Mouse (Mus musculus) C2C12 (cell line): ENCODE data around the gene Krcc1. TPM values are rescaled to one million over a fixed set of nuclear protein-coding genes. Genes with fewer than 3 reads are reported as not detected.
"Not testable (repeated sequence)": the region's sequence is repeated elsewhere in the genome, so short reads cannot be mapped to it uniquely, and the experiment has no call there.

Source experiments
- H3K27me3 ChIP-seq: one replicate; pipeline ENCODE4 v1.6.1; 2011; ENCODE audit not compliant: control insufficient read depth, insufficient read depth, insufficient read length
- H3K36me3 ChIP-seq: one replicate; pipeline ENCODE4 v1.6.1; 2011; ENCODE audit not compliant: control insufficient read depth, insufficient read depth
- H3K4me3 ChIP-seq: one replicate; pipeline ENCODE4 v1.5.1; 2011; ENCODE audit warnings: mild to moderate bottlenecking, control low read depth; ENCODE audit not compliant: poor library complexity, insufficient read depth, severe bottlenecking
- H3K79me2 ChIP-seq: one replicate; pipeline ENCODE4 v1.6.1; 2011; ENCODE audit not compliant: control insufficient read depth, insufficient read depth
- H3K79me3 ChIP-seq: one replicate; pipeline ENCODE4 v1.6.1; 2011; ENCODE audit warnings: low read depth, control low read depth
- H3ac ChIP-seq: one replicate; pipeline ENCODE3; 2011; ENCODE audit warnings: low read depth; ENCODE audit not compliant: control insufficient read depth, insufficient read length
- CEBPB ChIP-seq: IDR thresholded peaks from one replicate; pipeline ENCODE4 v1.6.1; 2011; ENCODE audit warnings: low read depth, mild to moderate bottlenecking, control low read depth, moderate library complexity
- CTCF ChIP-seq: IDR thresholded peaks from one replicate; pipeline ENCODE4 v1.5.1; 2011; ENCODE audit not compliant: control insufficient read depth, insufficient read depth, insufficient read length
- FOSL1 ChIP-seq: IDR thresholded peaks from one replicate; pipeline ENCODE4 v1.8.0; 2011; ENCODE audit warnings: mild to moderate bottlenecking, low read length; ENCODE audit not compliant: poor library complexity, insufficient read depth, severe bottlenecking
- MAX ChIP-seq: IDR thresholded peaks from one replicate; pipeline ENCODE4 v1.6.1; 2011; ENCODE audit warnings: mild to moderate bottlenecking, control low read depth
- MYOD1 ChIP-seq: IDR thresholded peaks from one replicate; pipeline ENCODE4 v1.6.1; 2011; ENCODE audit warnings: low read depth; ENCODE audit not compliant: control insufficient read depth, insufficient read length
- MYOG ChIP-seq: IDR thresholded peaks from one replicate; pipeline ENCODE4 v1.6.1; 2011; ENCODE audit not compliant: control insufficient read depth, insufficient read length; ENCODE audit errors: extremely low read depth
- USF1 ChIP-seq: IDR thresholded peaks from one replicate; pipeline ENCODE4 v1.6.1; 2011; ENCODE audit warnings: low read depth, mild to moderate bottlenecking, control low read depth, moderate library complexity
- microRNA-seq: library from miRNA; unstranded; fragments of <30 nt; microRNA quantifications from one replicate; pipeline ENCODE4, GENCODE M21; 2019; ENCODE audit warnings: borderline microRNAs expressed
- polyA plus RNA-seq: library from polyadenylated mRNA; unstranded; fragments of >200 nt; fragmentation: generic; extraction: Trizol; gene quantifications from one replicate; pipeline ENCODE4 v1.2.1, GENCODE M21; 2012; ENCODE audit warnings: missing spikeins

Krcc1 gene
- polyA plus RNA-seq, 1 experiment = 11.5 TPM

GRCm38 (mm10) chr6:71330486-71330885 is 59.0 kb downstream of the Krcc1 start:
- Histone ChIP-seq H3ac (no peak overlapping the region), H3K36me3 (no peaks in the 10 kb centered on the region), H3K79me2 (no peaks in the 10 kb centered on the region), H3K4me3 (no peak overlapping the region), H3K79me3 (no peaks in the 10 kb centered on the region), H3K27me3 (peaks cover 22% of the 10 kb centered on the region)
- TF ChIP-seq MYOG (no peak), USF1 (no peak), CTCF (no peak), CEBPB (no peak), MAX (no peak), FOSL1 (no peak), MYOD1 (no peak)

- H3K79me2 ChIP-seq, H3K79me3 ChIP-seq, H3ac ChIP-seq, H3K36me3 ChIP-seq, H3K4me3 ChIP-seq: not testable (repeated sequence)
- peaks cover 22% of the 10 kb centered on the region for H3K27me3 ChIP-seq
Measured at GRCm38 (mm10) chr6:71331491-71331890, 60.0 kb downstream of the Krcc1 start.

GRCm38 (mm10) chr6:71332236-71332965 is 60.9 kb downstream of the Krcc1 start:
- no peak overlapping the region for H3K4me3 ChIP-seq
- no peak for TF ChIP-seq USF1
- no peak for TF ChIP-seq MYOD1
- TF ChIP-seq FOSL1 = no peak
- TF ChIP-seq CEBPB = no peak
- TF ChIP-seq MYOG = no peak
- TF ChIP-seq MAX = no peak
- no peak for TF ChIP-seq CTCF
- no peaks in the 10 kb centered on the region for H3K36me3 ChIP-seq
- H3ac ChIP-seq = no peak overlapping the region
- H3K79me3 ChIP-seq = no peaks in the 10 kb centered on the region
- no peaks in the 10 kb centered on the region for H3K79me2 ChIP-seq
- peaks cover 22% of the 10 kb centered on the region for H3K27me3 ChIP-seq

GRCm38 (mm10) chr6:71333031-71333430 is 61.6 kb downstream of the Krcc1 start:
- no peaks in the 10 kb centered on the region for H3K36me3 ChIP-seq
- no peaks in the 10 kb centered on the region for H3K79me3 ChIP-seq
- no peak overlapping the region for H3ac ChIP-seq
- TF ChIP-seq CTCF (no peak), CEBPB (no peak), MYOD1 (no peak), MAX (no peak), MYOG (no peak), USF1 (no peak), FOSL1 (no peak)
- peaks cover 22% of the 10 kb centered on the region for H3K27me3 ChIP-seq
- no peaks in the 10 kb centered on the region for H3K79me2 ChIP-seq
- no peak overlapping the region for H3K4me3 ChIP-seq

GRCm38 (mm10) chr6:71333578-71334273 is 62.2 kb downstream of the Krcc1 start:
- no peak for TF ChIP-seq CEBPB
- no peak for TF ChIP-seq CTCF
- TF ChIP-seq MYOD1 = no peak
- TF ChIP-seq USF1 = no peak
- no peak for TF ChIP-seq MYOG
- no peak for TF ChIP-seq MAX
- TF ChIP-seq FOSL1 = no peak
- no peaks in the 10 kb centered on the region for H3K36me3 ChIP-seq
- no peak overlapping the region for H3K4me3 ChIP-seq
- H3K79me3 ChIP-seq = no peaks in the 10 kb centered on the region
- no peak overlapping the region for H3ac ChIP-seq
- no peaks in the 10 kb centered on the region for H3K79me2 ChIP-seq
- H3K27me3 ChIP-seq = peaks cover 22% of the 10 kb centered on the region

Small RNAs within 50 kb of the gene (microRNA-seq; reads per million reads assigned to microRNA genes)
- 22.5 reads per million, percentile 64 among the genes with 10 or more reads in this experiment for gene Mir8112

Other genes starting within 250 kb of the Krcc1 start
- gene Thnsl2, start 127.2 kb upstream of the Krcc1 start, polyA plus RNA-seq = not detected
- gene Fabp1, start 71.8 kb upstream of the Krcc1 start, polyA plus RNA-seq = not detected
- 7.1 TPM for gene Smyd1, start 50.6 kb downstream of the Krcc1 start, polyA plus RNA-seq
- not detected for gene Cd8b1, start 51.1 kb downstream of the Krcc1 start, polyA plus RNA-seq
- not detected for gene Cd8a, start 101.8 kb downstream of the Krcc1 start, polyA plus RNA-seq
- 4.0 TPM for gene Rmnd5a, start 169.0 kb downstream of the Krcc1 start, polyA plus RNA-seq
- gene Rnf103, start 222.2 kb downstream of the Krcc1 start, polyA plus RNA-seq = 4.5 TPM